Mouse (Mus musculus): ENCODE data around the gene Zfp57. TPM values are rescaled to one million over a fixed set of nuclear protein-coding genes. Genes with fewer than 3 reads are reported as not detected.

Gene Zfp57
- total RNA-seq, 2 experiments from 2014 or later = 8.7 to 10.1 TPM

DNA sequence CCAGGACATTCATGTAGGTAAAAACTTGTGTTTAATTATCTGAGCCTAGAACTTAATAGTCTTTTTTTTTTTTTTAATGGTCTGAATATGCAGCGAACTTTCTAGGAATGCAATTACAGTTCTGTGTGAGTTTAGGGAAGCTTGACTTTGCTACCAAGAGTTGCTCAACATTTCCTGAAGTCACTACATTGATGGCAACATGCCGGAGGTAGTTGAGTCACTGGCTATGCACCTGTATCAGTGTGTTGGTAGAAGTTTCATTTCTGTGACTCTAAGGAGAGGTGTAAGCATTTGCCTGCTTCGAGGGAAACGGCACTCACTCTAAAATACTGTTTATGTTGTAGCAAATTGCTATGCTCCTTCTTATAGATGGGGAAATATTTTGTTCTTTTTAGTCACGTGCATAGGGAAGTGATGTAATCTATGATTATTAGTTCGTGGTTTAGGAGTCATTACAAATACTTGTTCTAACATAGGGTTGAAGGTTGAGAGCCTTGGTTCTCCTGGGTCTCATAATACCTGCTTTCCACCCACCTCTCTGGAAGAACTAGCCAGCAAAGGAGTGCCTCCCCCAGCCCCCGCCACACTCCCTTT, 43.8 kb downstream of the Zfp57 start:
- DNase-seq (ENCODE audit: low spot score in 2 of 2) = no peak

DNA sequence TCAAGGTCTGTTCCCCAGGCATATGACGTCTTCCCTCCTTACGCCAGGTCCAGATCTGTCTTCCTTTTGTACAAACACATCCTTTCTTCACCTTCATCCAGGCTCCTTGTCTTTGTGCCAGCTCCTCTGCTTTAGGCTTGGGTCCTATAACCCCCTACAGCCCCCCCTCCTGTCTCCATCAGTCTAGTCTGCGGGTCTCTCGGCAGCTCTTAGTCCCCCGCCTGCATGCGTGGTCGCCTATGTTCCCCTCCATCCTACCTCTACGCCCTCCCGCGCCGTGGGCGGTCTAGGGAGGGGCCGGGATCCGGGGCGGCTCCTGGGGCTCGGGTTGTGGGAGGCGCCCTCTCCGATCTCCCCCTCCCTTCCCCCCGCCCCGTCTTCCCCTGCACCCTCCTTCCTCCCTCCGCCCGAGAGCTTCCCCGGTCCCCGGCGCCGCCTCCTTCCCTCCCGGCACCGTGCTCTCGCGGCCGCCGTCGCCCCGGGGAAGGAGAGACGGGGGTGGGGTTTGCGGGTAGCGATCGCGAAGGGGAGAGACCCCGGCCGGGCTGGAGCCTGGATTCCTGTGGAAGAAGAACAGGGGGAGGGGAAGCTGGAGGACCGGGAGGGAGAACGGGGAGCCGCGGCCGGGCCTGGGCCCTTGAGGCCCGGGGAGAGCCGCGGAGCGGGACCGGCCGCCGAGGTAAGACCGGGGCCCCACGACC, 44.8 kb downstream of the Zfp57 start, which contains the start of gene Gabbr1:
Gene Gabbr1 (plus strand): TSS at position 356 of the 701 bp plus-strand sequence.
- peak; percentile 68 to 81 for DNase-seq (ENCODE audit: low spot score in 2 of 2)

DNA sequence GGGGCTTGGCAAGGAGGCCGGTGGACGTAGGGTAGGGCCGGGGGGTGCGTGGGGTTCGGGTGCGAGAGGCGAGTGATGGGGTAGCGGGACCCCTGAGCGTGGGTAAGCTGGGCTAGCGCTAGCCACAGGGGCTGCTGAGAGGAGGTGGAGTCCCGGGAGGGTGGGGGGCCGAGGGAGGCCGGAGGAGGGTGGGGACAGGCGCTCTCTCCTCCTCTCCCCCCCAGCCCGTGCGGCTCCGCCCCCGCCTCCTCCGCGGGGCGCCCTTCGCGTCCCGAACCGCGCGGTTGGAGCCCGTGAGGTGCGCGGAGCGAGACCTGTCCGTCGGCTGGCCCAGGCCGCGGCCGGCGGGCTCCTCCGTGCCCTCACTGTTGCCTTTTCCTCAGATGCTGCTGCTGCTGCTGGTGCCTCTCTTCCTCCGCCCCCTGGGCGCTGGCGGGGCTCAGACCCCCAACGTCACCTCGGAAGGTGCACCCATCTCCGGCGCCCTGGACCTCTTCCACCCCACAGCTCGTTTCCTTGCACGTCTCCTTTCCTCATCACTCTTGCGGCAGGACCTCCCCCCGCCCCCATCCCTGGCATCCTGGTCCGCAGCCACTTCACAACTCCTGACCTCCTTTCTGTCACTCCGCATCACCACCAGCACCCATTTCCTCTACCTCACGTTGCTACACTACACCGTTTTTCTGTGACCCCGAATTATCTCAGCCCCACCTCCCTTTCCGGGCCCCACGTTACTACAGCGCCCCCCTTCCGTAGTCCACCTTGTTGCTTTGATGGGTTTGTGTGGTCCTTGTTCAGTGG, 45.5 kb downstream of the Zfp57 start:
- peak; percentile 45 to 65 for DNase-seq (ENCODE audit: low spot score in 2 of 2)

DNA sequence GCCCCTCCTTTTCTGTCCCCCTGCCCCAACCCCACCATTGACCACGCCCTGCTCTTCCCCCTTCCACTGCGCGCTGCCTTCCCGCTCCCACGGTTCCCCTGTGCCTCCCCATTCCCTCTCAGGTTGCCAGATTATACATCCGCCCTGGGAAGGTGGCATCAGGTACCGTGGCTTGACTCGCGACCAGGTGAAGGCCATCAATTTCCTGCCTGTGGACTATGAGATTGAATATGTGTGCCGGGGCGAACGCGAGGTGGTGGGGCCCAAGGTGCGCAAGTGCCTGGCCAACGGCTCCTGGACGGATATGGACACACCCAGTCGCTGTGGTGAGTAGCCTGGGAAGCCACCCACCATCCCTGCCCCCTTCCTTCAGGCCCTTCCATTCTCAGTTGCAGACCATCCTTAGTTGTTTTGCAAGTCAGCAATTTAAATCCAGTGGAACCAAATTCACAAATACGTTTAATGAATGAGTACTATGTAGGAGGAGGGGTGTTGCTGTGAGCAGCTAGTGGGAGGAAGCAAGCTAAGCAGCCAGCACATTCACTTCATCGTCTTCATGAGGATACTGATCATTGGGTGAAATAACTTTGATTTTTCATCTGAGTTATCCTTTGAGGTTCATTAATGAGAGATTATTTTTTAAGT, 46.5 kb downstream of the Zfp57 start:
- no peak for DNase-seq (ENCODE audit: low spot score in 2 of 2)

DNA sequence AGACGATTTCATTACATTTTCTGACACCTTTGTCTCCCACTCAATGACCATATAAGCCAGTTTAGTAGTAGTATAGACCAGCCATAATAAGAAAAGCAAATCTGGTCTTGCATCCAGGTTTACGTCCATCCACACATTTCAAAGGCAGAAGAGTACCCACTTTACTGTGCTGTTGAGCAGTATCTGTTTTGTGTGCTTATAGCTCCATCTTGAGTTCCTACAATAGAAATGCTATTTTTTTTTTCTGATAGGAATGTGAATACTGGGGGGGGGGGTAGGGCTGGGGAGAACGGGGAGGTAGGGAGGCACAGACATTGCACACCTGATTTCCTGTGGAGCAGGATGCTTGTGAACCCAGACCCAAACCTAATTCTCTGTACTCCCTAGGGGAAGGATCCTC, 47.0 kb downstream of the Zfp57 start:
- no peak for DNase-seq (ENCODE audit: low spot score in 2 of 2)

DNA sequence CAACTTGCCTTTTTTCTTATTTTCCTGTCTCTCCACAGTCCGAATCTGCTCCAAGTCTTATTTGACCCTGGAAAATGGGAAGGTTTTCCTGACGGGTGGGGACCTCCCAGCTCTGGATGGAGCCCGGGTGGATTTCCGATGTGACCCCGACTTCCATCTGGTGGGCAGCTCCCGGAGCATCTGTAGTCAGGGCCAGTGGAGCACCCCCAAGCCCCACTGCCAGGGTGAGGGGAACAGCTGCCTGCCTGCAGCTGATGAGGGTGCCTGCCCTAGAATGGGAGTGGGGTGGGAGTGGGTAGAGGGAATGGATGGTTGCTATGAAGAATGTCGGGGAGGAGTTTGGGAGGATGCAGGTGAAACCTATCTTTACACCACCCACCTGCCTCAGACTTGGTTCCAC, 47.4 kb downstream of the Zfp57 start:
- no peak for DNase-seq (ENCODE audit: low spot score in 2 of 2)

DNA sequence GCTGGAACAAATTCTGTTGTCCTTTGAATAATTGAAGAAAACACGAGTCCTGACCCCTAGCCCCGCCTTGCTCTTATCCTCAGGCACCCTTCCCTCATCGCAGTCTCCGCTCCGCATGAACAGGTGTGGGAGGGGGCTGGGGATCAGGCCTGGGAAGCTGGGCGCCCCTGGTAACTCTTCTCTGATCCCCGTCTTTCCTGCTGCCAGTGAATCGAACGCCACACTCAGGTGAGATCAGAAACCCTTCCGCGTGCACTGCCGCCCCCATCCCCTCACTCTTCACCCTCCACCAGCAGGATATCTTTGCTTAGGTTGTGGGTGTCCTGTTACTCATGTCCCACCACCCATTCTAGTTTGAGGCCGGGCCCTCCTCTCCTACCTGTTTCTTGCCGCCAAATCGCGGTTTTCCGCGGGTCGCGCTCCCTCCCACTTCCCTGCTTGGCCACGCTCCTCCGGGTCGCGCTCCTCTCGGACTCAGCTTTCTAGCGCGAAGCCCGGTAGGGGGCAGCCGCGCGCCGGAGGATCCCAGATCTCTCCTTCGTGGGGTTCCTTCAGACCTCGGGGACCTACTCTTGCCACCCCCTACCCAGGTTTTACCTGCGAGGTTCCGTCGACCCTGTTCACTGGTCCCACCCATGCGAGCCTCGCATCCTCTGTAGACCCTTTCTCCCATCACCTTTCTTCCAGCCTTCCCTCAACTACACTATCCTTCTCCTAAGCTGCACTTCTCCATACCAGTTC, 48.8 kb downstream of the Zfp57 start:
- DNase-seq (ENCODE audit: low spot score in 2 of 2) = peak; percentile 59 to 76

DNA sequence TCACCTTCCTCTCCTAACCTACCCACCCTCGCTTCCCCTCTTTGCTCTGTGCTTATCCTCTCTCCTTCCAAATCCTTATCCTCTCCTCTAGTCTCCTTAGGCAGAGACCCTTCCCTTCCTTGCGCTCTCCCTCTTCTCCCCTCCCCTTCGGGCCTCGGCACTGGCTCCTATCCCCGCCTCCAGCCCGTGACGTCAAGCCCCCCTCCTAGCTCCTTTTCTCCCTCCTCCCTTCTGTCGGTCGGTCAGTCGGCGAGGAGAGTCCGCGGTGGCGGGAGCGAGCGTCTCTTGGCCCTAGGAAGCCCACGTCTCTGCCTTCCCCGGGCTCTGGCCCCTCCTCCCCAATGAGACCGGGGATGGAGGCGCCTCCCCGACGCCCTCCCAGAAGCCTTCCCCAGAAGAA, 49.4 kb downstream of the Zfp57 start:
- DNase-seq (ENCODE audit: low spot score in 2 of 2) = peak; percentile 47 to 70

DNA sequence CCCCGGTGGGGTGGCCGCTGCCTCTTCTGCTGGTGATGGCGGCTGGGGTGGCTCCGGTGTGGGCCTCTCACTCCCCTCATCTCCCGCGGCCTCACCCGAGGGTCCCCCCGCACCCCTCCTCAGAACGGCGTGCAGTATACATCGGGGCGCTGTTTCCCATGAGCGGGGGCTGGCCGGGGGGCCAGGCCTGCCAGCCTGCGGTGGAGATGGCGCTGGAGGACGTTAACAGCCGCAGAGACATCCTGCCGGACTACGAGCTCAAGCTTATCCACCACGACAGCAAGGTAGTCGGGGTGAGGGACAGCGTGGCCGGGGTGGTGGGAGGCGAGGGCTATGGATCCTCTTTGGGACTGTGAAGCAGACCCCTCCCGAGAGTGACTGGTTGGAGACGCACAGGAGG, 49.9 kb downstream of the Zfp57 start:
- no peak for DNase-seq (ENCODE audit: low spot score in 2 of 2)

DNA sequence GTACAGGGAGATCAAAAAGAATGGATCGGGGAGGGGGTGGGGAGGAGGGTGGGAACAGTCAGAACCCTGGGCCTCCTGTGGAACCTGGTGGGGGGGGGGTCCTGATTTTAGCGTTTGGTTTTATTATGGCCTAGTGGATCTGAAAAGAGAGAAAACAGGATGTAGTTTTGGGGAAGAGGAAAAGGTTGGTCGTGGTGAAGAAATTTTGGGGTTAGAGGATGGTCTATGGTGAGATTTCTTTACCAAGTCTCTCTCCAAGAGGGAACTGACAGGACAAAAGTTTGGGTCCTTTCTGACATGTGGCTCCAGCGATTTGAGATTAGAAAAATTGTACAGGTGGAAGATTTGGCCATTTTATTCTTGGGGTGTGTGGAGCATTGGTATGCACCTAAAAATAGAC, 50.8 kb downstream of the Zfp57 start:
- DNase-seq (ENCODE audit: low spot score in 2 of 2) = no peak

- no peak for DNase-seq (ENCODE audit: low spot score in 2 of 2)
These were observed 56.0 kb downstream of the Zfp57 start for GRCm38 (mm10) chr17:37056957-37057356.

Other genes with a start within 250 kb of the Zfp57 start
- gene H2-M10.5, start 228.3 kb upstream of the Zfp57 start, total RNA-seq (2021) = not detected
- gene H2-M10.6, start 189.0 kb upstream of the Zfp57 start, total RNA-seq (2021) = not detected
- 10 to 100 TPM; 24.3 to 25.6 TPM for gene Trim26, start 164.0 kb upstream of the Zfp57 start, total RNA-seq (2021)
- not detected for gene Trim15, start 134.0 kb upstream of the Zfp57 start, total RNA-seq (2021)
- under 1 TPM; 0.20 to 0.80 TPM for gene Trim10, start 131.6 kb upstream of the Zfp57 start, total RNA-seq (2021)
- not detected for gene Trim40, start 111.0 kb upstream of the Zfp57 start, total RNA-seq (2021)
- not detected for gene Trim31, start 103.0 kb upstream of the Zfp57 start, total RNA-seq (2021)
- under 1 TPM in 1 of 2 experiments, not detected in 1; 0.29 TPM for gene Rnf39, start 58.2 kb upstream of the Zfp57 start, total RNA-seq (2021)
- gene Ppp1r11, start 49.4 kb upstream of the Zfp57 start, total RNA-seq (2021) = 10 to 100 TPM; 66.6 to 72.8 TPM
- 10 to 100 TPM; 29.2 to 32.9 TPM for gene Znrd1, start 42.6 kb upstream of the Zfp57 start, total RNA-seq (2021)
- 1 to 10 TPM; 7.1 to 9.2 TPM for gene Znrd1as, start 42.6 kb upstream of the Zfp57 start, total RNA-seq (2021)
- gene 2410137M14Rik, start 19.9 kb upstream of the Zfp57 start, total RNA-seq (2021) = not detected
- gene H2-M5, start 11.6 kb upstream of the Zfp57 start, total RNA-seq (2021) = under 1 TPM; 0.23 to 0.25 TPM
- gene Mog, start 22.2 kb downstream of the Zfp57 start, total RNA-seq (2021) = not detected
- gene Gabbr1, start 44.8 kb downstream of the Zfp57 start, total RNA-seq (2021) = 10 to 100 TPM; 24.2 to 25.4 TPM
- not detected for gene Olfr90, start 87.3 kb downstream of the Zfp57 start, total RNA-seq (2021)
- gene Olfr91, start 97.1 kb downstream of the Zfp57 start, total RNA-seq (2021) = not detected
- gene Olfr92, start 118.9 kb downstream of the Zfp57 start, total RNA-seq (2021) = not detected
- gene Olfr93, start 160.3 kb downstream of the Zfp57 start, total RNA-seq (2021) = not detected
- not detected for gene Ubd, start 192.7 kb downstream of the Zfp57 start, total RNA-seq (2021)
- gene Olfr94, start 199.8 kb downstream of the Zfp57 start, total RNA-seq (2021) = not detected
- not detected for gene Olfr95, start 212.0 kb downstream of the Zfp57 start, total RNA-seq (2021)
- not detected for gene Olfr96, start 219.0 kb downstream of the Zfp57 start, total RNA-seq (2021)
- not detected for gene Olfr97, start 236.2 kb downstream of the Zfp57 start, total RNA-seq (2021)